Mouse (Mus musculus) heart, adult 2 months (tissue): ENCODE measurements at regions not wholly inside any gene's neighbourhood (a gene's known extent, or its start where the extent isn't known, plus 50 kb on each side); places are given as distances from the start of the nearest gene placed in this dataset.

Experiments
- DNase-seq, 2 experiments: peaks; one replicate each; pipeline ENCODE4 v3.0.0; 2021
- H3K27ac ChIP-seq: fragments of 200-600 bp; 2 replicates; pipeline ENCODE4 v1.8.1; 2022
- H3K27me3 ChIP-seq: fragments of 200-500 bp; 2 replicates; pipeline ENCODE4 v1.6.1; 2012; ENCODE audit warnings: mild to moderate bottlenecking, low read length, inconsistent platforms, mixed read lengths; ENCODE audit not compliant: control insufficient read depth, insufficient read depth
- H3K36me3 ChIP-seq: fragments of 200-500 bp; 2 replicates; pipeline ENCODE4 v1.6.1; 2012; ENCODE audit warnings: low read length, inconsistent platforms; ENCODE audit not compliant: control insufficient read depth, insufficient read depth
- H3K4me1 ChIP-seq: fragments of 200-500 bp; 2 replicates; pipeline ENCODE4 v1.6.1; 2011; ENCODE audit warnings: low read length; ENCODE audit not compliant: control insufficient read depth, insufficient read depth
- H3K4me3 ChIP-seq: fragments of 200-600 bp; 2 replicates; pipeline ENCODE4 v1.8.1; 2022
- H3K79me2 ChIP-seq: fragments of 200-500 bp; replicated peaks from 2 replicates; pipeline ENCODE4 v1.6.1; 2012; ENCODE audit warnings: mild to moderate bottlenecking, inconsistent platforms, low read length, moderate library complexity, mixed read lengths; ENCODE audit not compliant: control insufficient read depth, insufficient read depth
- H3K9ac ChIP-seq: fragments of 200-500 bp; 2 replicates; pipeline ENCODE4 v1.6.1; 2012; ENCODE audit warnings: low read depth, mild to moderate bottlenecking, control low read depth, inconsistent platforms, low read length, mixed read lengths
- CTCF ChIP-seq: fragments of 200-600 bp; IDR thresholded peaks from 2 replicates; pipeline ENCODE4 v1.8.1; 2022; ENCODE audit warnings: antibody characterized with exemption, mild to moderate bottlenecking, moderate library complexity
- EP300 ChIP-seq: fragments of 200-500 bp; IDR thresholded peaks from 2 replicates; pipeline ENCODE4 v1.6.1; 2011; ENCODE audit warnings: low read depth, low read length, control low read depth; ENCODE audit not compliant: insufficient read depth
- POLR2A ChIP-seq: fragments of 200-500 bp; IDR thresholded peaks from 2 replicates; pipeline ENCODE4 v1.6.1; 2011; ENCODE audit warnings: mild to moderate bottlenecking, low read depth, low read length, control low read depth; ENCODE audit not compliant: insufficient read depth
- WGBS: fragments of 180-500 bp; shearing (Covaris S2); methylation state at CpG from one replicate; pipeline ENCODE4 v1.1.7; 2018; 5-methylcytosine and 5-hydroxymethylcytosine counted together
- intact Hi-C: fragments of 180-260 bp; cut with DNase I; formaldehyde crosslinking; loops from one replicate; pipeline ENCODE4 v1.15.1; 2025

DNA sequence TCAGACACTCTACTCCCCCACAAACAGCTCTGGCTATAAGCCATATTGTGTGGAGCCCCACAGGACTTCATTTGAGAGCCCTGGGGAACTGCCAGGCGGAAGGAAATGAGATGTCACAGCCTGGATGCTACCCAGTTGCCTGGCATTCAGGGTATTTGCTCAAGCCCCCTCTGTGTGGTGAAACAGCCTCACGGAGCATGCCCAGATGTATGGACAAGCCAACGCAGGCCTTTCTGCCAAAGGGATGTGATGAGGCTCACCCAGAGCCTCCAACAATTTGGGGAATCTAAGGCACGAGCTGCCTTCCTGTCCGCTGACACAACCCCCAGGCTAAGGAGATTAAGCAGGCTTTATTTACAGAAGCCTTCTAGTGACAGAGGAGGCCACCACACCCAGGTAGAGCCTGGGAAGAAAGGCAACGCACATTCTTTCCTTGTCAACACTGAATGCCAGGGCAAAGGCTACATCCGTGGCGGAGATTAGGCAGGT lies 70.9 kb upstream of the Parp11 start:
- H3K79me2 ChIP-seq = no peaks in the 10 kb centered on the region
- intact Hi-C loops = no loop called here
- DNase-seq = no peak
- 49% methylated on average over 8 of the region's 8 CpGs for WGBS
- H3K4me3 ChIP-seq = no peak overlapping the region
- H3K4me1 ChIP-seq = 0 out of 2 replicates have a peak, but pooled peaks cover 1% of the 10 kb centered on the region
- H3K9ac ChIP-seq = no peak overlapping the region
- no peak overlapping the region for H3K27ac ChIP-seq
- no peak for TF ChIP-seq EP300
- no peak for TF ChIP-seq CTCF
- no peak for TF ChIP-seq POLR2A
- no peaks in the 10 kb centered on the region for H3K36me3 ChIP-seq
- H3K27me3 ChIP-seq = no peaks in the 10 kb centered on the region

DNA sequence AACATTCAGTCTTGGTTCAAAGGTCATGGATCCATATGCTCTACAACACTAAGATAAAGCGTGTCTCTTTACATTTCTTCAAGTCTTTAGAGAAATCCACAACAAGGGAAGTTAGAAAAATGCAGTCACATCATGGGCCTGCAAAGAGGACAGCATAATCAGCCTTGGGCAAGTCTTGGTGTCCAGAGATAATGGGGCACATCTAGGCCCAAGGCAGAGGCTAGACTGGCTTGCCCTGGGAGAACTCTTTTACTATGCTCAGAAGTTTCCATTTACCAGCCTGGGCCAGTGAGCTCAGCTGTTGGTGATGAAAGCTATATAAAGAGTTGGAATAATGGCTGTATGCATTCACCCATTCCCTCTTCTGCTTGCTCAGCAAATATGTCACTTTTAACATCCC lies 67.9 kb upstream of the Parp11 start:
- no peak overlapping the region for H3K9ac ChIP-seq
- TF ChIP-seq EP300 (no peak), CTCF (no peak)
- H3K79me2 ChIP-seq = no peaks in the 10 kb centered on the region
- DNase-seq = no peak
- H3K36me3 ChIP-seq = no peaks in the 10 kb centered on the region
- no peak overlapping the region for H3K27ac ChIP-seq
- WGBS = 94% methylated on average over 1 of the region's 1 CpGs
- H3K4me1 ChIP-seq = 0 out of 2 replicates have a peak, but pooled peaks cover 1% of the 10 kb centered on the region
- H3K4me3 ChIP-seq = no peak overlapping the region
- intact Hi-C loops = no loop called here
- H3K27me3 ChIP-seq = no peaks in the 10 kb centered on the region

GRCm38 (mm10) chr6:127379511-127379910 lies 67.1 kb upstream of the Parp11 start:
- Histone ChIP-seq H3K4me3 (no peak overlapping the region), H3K27me3 (no peaks in the 10 kb centered on the region), H3K27ac (no peak overlapping the region), H3K9ac (no peak overlapping the region), H3K36me3 (no peaks in the 10 kb centered on the region), H3K4me1 (0 out of 2 replicates have a peak, but pooled peaks cover 1% of the 10 kb centered on the region), H3K79me2 (no peaks in the 10 kb centered on the region)
- TF ChIP-seq EP300 (no peak), CTCF (peak; percentile 69)
- peak in 1 of 2 experiments; percentile 9 for DNase-seq
- 7% methylated on average over 4 of the region's 4 CpGs for WGBS
- intact Hi-C loops = no loop called here

GRCm38 (mm10) chr6:127381148-127381888 lies 65.3 kb upstream of the Parp11 start:
- H3K79me2 ChIP-seq = no peaks in the 10 kb centered on the region
- H3K9ac ChIP-seq = no peak overlapping the region
- intact Hi-C loops = no loop called here
- WGBS = 86% methylated on average over 2 of the region's 2 CpGs
- no peaks in the 10 kb centered on the region; the same call in 1 of the 2 replicates for H3K27me3 ChIP-seq
- no peak overlapping the region for H3K4me3 ChIP-seq
- no peaks in the 10 kb centered on the region for H3K36me3 ChIP-seq
- no peak overlapping the region for H3K27ac ChIP-seq
- TF ChIP-seq POLR2A = no peak
- no peak for TF ChIP-seq CTCF
- no peak for TF ChIP-seq EP300
- no peaks in the 10 kb centered on the region for H3K4me1 ChIP-seq
- no peak for DNase-seq

DNA sequence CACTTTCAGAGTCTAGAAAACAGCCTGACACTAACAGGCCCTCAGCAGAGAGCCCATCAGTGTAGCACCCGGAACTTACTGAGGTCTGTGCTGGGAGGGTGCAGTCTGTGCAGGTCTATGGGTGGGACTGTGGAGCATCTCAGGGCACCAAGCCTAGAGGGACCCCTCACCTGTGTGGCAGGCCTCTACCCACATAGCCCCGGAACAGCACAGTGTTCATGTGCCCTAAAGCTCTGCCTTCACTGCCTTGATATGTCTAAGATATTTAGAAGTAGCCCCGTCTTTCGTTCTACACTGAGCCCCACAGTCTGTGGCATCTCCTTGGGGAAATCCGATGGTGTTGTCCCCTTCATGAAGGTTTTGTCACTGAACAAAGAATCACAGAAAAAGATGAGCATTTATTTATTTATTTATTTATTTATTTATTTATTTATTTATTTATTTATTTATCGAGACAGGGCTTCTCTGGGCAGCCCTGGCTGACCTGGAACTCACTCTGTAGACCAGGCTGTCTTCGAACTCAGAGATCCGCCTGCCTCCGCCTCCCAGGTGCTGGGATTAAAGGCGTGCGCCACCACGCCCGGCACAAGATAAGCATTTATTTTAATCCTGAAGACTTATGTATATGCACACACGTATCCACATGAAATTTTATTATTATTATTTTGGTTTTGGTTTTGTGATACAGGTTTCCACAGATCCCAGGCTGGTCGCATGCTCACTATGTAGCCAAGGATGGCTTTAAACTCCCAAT lies 55.2 kb upstream of the Parp11 start:
- Histone ChIP-seq H3K4me3 (no peak overlapping the region), H3K9ac (no peak overlapping the region), H3K79me2 (no peaks in the 10 kb centered on the region), H3K4me1 (no peaks in the 10 kb centered on the region), H3K36me3 (no peaks in the 10 kb centered on the region), H3K27me3 (no peaks in the 10 kb centered on the region), H3K27ac (no peak overlapping the region)
- TF ChIP-seq POLR2A = no peak
- TF ChIP-seq CTCF = no peak
- TF ChIP-seq EP300 = no peak
- intact Hi-C loops = no loop called here
- DNase-seq = no peak
- 91% methylated on average over 15 of the region's 15 CpGs for WGBS
